Mouse (Mus musculus): Measurements from ENCODE around the gene Ipo13.

Gene Ipo13

DNA sequence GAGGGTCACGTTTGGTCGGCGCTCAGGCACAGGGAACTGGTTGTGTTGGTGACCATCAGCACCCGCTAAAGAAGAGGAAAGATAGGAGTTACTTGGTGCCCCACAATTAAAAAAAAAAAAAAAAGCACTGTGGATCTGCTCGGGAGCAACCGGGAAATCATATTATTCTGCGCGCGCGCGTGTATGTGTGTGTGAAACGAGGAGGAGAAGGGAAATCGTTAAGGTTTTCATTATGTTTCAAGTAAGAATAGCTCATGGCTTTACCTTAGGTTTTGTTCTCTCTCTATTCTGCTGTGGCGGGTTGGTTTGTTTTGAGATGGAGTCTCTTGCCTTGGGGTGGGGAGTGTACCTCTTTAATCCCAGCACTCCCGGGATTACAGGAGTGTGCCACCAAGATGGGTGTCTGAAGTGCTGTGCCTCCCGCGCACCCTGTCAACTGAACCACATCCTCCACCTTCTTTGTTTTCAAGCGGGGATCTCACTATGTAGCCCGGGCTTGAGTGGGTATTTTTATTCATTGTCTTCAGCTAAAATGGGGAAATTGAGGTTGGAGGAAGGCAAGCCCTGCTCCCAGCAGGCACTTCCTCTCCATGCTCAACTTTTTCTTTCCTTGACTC lies 798 bp upstream of the Ipo13 start:
- in situ Hi-C loops (cut with MboI, MseI), result loop anchor here (10.0 kb wide), 1 partner anchor 1359 kb away; no protein-coding TSS in a partner anchor

- in situ Hi-C loops (cut with MboI, MseI), result loop anchor here (10.0 kb wide), 1 partner anchor 1361 kb away; no protein-coding TSS in a partner anchor
Measured at GRCm38 (mm10) chr4:117914031-117914430, 768 bp downstream of the Ipo13 start.

DNA sequence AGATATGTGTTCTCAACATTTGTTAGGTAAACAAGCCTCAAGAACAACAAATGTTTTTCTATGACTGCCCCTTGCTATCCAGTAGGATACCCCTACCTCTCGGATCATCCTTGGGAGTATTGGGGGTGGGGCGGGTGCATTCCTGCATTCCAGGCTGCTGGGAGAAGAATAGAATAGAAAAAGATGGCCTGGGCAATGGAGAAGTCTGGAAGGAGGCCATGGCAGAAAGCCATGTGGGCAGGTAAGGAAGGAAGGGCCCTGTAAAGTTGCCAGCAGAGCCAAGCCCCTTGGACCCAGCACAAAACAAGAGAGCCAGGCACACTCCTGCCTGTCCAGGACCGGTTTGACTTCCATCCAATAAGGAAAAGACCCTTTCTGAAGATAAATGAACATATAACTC lies 1.4 kb downstream of the Ipo13 start:
- in situ Hi-C loops (cut with MboI, MseI), result loop anchor here (10.0 kb wide), 1 partner anchor 1361 kb away; no protein-coding TSS in a partner anchor

GRCm38 (mm10) chr4:117912685-117913273 lies 2.0 kb downstream of the Ipo13 start:
- in situ Hi-C loops (cut with MboI, MseI), result loop anchor here (10.0 kb wide), 1 partner anchor 1362 kb away; no protein-coding TSS in a partner anchor

GRCm38 (mm10) chr4:117912131-117912561 lies 2.7 kb downstream of the Ipo13 start:
- in situ Hi-C loops (cut with MboI, MseI), result loop anchor here (10.0 kb wide), 1 partner anchor 1363 kb away; no protein-coding TSS in a partner anchor

DNA sequence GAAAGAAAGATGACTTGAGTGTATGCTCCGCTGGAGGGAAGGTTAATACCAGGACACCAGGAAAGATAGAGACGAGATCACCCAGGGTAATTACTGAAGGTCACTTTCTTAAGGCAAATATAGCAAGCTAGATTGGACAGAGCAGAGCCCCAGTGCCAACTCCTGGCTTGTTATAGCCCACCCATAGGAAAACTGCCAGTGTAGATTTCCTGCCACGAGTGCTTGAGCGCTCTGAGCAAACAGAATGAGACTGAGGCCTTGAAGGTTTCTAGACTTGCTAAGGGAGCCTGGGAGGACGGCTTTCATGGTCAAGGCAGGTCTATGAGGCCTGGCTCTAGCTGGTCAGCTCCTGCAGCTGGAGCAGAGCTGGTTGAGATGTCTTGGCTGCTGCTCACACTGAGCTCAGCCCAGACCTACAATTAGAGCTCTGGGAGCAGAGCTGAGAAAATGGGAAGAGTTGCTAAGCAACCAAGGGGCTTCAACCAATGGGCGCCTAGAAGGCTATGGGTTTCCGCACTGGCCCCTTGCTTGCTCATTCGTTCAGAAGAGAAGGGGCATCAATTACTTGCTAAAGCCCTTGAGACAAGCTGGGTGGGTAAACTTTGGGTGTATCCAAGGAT lies 5.9 kb downstream of the Ipo13 start:
- in situ Hi-C loops (cut with MboI, MseI), result no loop called here

- in situ Hi-C loops (cut with MboI, MseI), result no loop called here
Measured at GRCm38 (mm10) chr4:117906196-117906595, 8.6 kb downstream of the Ipo13 start.

GRCm38 (mm10) chr4:117904761-117905160 lies 10.0 kb downstream of the Ipo13 start:
- in situ Hi-C loops (cut with MboI, MseI), result no loop called here

GRCm38 (mm10) chr4:117904094-117904493 lies 10.7 kb downstream of the Ipo13 start:
- in situ Hi-C loops (cut with MboI, MseI), result no loop called here

- in situ Hi-C loops (cut with MboI, MseI), result loop anchor here (25.0 kb wide), 1 partner anchor 1214 kb away; the partner anchor contains the start of gene Slc2a1
Measured at GRCm38 (mm10) chr4:117898111-117898510, 16.7 kb downstream of the Ipo13 start.

DNA sequence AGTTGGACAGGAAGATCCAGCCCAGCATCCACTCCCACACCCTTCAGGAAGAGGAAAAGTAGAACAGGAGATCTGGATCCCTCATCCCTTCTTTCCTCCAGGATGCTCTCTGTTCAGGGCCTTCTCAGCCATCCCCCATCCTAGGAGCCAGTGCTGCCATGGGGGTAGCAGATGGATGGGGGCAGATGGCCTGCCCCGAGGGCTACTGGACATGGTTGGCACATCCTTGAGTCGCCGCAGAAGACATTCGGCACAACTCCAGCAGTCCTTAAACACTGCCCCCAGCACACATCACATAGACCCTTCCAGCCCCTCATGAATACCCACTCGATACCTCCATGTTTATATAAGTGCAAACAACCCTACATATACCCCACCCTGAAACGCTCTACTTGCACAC lies 18.8 kb downstream of the Ipo13 start:
- in situ Hi-C loops (cut with MboI, MseI), result loop anchor here (25.0 kb wide), 1 partner anchor 1216 kb away; the partner anchor contains the start of gene Slc2a1

GRCm38 (mm10) chr4:117895339-117895738 lies 19.5 kb downstream of the Ipo13 start:
- in situ Hi-C loops (cut with MboI, MseI), result loop anchor here (25.0 kb wide), 1 partner anchor 1217 kb away; the partner anchor contains the start of gene Slc2a1

- in situ Hi-C loops (cut with MboI, MseI), result loop anchor here (25.0 kb wide), 1 partner anchor 1218 kb away; the partner anchor contains the start of gene Slc2a1
Measured at GRCm38 (mm10) chr4:117894601-117895000, 20.2 kb downstream of the Ipo13 start.

GRCm38 (mm10) chr4:117893376-117893775 lies 21.4 kb downstream of the Ipo13 start:
- in situ Hi-C loops (cut with MboI, MseI), result loop anchor here (25.0 kb wide), 1 partner anchor 1219 kb away; the partner anchor contains the start of gene Slc2a1

DNA sequence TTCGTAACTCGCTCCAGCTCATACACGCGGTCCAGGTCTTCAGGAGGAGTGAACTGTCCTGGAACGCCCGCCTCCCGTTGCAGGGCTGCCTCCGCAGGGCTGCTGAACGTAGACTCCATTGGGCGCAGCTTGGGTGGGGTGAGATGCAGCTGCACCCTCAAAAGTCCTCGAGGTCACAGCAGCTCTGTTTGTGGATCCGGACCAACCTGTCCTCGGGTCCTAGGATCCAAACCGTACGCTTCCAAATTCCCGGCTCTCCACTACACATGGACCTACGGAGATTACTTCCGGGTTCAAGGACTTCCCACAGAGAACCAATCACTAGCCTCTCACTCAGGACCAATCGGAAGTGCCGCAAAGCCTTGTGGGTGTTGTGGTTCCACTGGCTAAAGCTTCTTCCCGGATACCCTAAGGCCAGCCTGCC lies 23.0 kb downstream of the Ipo13 start, which contains the start of gene Dph2:
Dph2 (minus strand) TSS at position 295 of the 424 bp plus-strand sequence.
- in situ Hi-C loops (cut with MboI, MseI), result loop anchor here (25.0 kb wide), 1 partner anchor 1221 kb away; the partner anchor contains the start of gene Slc2a1

GRCm38 (mm10) chr4:117890750-117891149 lies 24.0 kb downstream of the Ipo13 start:
- in situ Hi-C loops (cut with MboI, MseI), result loop anchor here (25.0 kb wide), 1 partner anchor 1222 kb away; the partner anchor contains the start of gene Slc2a1

GRCm38 (mm10) chr4:117890031-117890430 lies 24.8 kb downstream of the Ipo13 start:
- in situ Hi-C loops (cut with MboI, MseI), result loop anchor here (25.0 kb wide), 1 partner anchor 1222 kb away; the partner anchor contains the start of gene Slc2a1

GRCm38 (mm10) chr4:117889471-117889870 lies 25.3 kb downstream of the Ipo13 start:
- in situ Hi-C loops (cut with MboI, MseI), result loop anchor here (25.0 kb wide), 1 partner anchor 1223 kb away; the partner anchor contains the start of gene Slc2a1

GRCm38 (mm10) chr4:117887920-117888319 lies 26.9 kb downstream of the Ipo13 start:
- in situ Hi-C loops (cut with MboI, MseI), result loop anchor here (25.0 kb wide), 1 partner anchor 1224 kb away; the partner anchor contains the start of gene Slc2a1

DNA sequence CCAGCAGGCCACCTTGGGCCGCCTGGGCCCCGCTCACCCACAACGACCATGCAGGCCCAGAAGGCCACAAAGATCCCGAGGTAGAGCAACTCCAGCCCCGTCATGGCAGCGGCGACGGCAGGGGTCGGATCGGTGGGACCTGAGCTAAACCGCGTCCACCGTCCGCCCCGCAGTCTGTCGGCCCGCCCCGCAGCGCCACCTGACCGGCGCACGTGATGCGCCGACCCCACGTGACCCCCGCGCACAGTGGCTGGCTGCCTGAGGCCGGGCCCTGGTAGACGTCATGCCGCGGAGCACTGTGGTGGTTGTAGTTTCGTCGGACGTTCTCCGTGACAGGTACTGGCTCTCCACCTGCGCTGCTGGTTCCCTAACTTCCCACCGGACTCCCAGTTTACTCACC lies 27.7 kb downstream of the Ipo13 start, which contains the start of gene Atp6v0b:
Atp6v0b (minus strand) TSS at position 201 of the 400 bp plus-strand sequence.
- in situ Hi-C loops (cut with MboI, MseI), result loop anchor here (25.0 kb wide), 1 partner anchor 1225 kb away; the partner anchor contains the start of gene Slc2a1

- in situ Hi-C loops (cut with MboI, MseI), result loop anchor here (25.0 kb wide), 1 partner anchor 1226 kb away; the partner anchor contains the start of gene Slc2a1
Measured at GRCm38 (mm10) chr4:117886644-117887043, 28.2 kb downstream of the Ipo13 start.
